In genomic region chr1:136172696-136173095, GRCm38 (mm10) we compare ENCODE assay signal across 26 mouse cellular contexts. TPM values are rescaled to one million over a fixed set of nuclear protein-coding genes. Genes with fewer than 3 reads are reported as not detected.
DNase-seq lines count a peak whose midpoint lies in the region; ATAC-seq and TF ChIP-seq lines count a peak whose summit lies in the region.
"Had no signal": no experiment of that assay in that cellular context is flagged by ENCODE, and none has a peak within 500 bp of the region (broad histone marks: within the 10 kb centered on the region; RNA-seq: fewer than 3 reads in every experiment).

No protein-coding gene starts in this region.

- H3K9me3 ChIP-seq in kidney, embryonic 14.5 days (ENCODE audit: control insufficient read depth, low read length), result no peaks in the 10 kb centered on the region
- no peaks in the 10 kb centered on the region for H3K9me3 ChIP-seq in intestine, postnatal 0 days (ENCODE audit: control insufficient read depth)
- H3K9me3 ChIP-seq in midbrain, postnatal 0 days (ENCODE audit: low read length), result no peaks in the 10 kb centered on the region
- H3K9me3 ChIP-seq in liver, embryonic 12.5 days (replicated peaks), result no peaks in the 10 kb centered on the region
- H3K9me3 ChIP-seq: forebrain, embryonic 12.5 days; heart, embryonic 15.5 days; hindbrain, embryonic 15.5 days; midbrain, embryonic 15.5 days had no signal

- peak; percentile 52 for DNase-seq in kidney, adult 18-20 months
- peak; percentile 52 for DNase-seq in kidney, postnatal 14 days
- no peak for DNase-seq in urinary bladder, postnatal 14 days (ENCODE audit: low spot score)
- no peak for DNase-seq in midbrain, postnatal 0 days (ENCODE audit: low spot score)
- DNase-seq: cerebellum, adult 9-11 months; heart, adult 2 months; layer of hippocampus, postnatal 36 days; liver; liver, postnatal 0 days; lung, postnatal 10 days; right cerebral cortex, postnatal 14 days; thymus, postnatal 14 days had no signal

- H3K4me3 ChIP-seq in kidney, embryonic 14.5 days (ENCODE audit: low read length), result no peak overlapping the region
- no peak overlapping the region for H3K4me3 ChIP-seq in intestine, postnatal 0 days (ENCODE audit: low read depth, low read length)
- H3K4me3 ChIP-seq in myocyte, result no peak overlapping the region
- H3K4me3 ChIP-seq in midbrain, postnatal 0 days (ENCODE audit: low read depth, low read length), result no peak overlapping the region
- no peak overlapping the region for H3K4me3 ChIP-seq in liver, embryonic 12.5 days
- H3K4me3 ChIP-seq: forebrain, embryonic 12.5 days; heart, adult 2 months; heart, embryonic 15.5 days; hindbrain, embryonic 15.5 days; midbrain, embryonic 15.5 days had no signal

- H3K36me3 ChIP-seq in kidney, embryonic 14.5 days (ENCODE audit: control insufficient read depth, insufficient read depth, low read length), result peaks cover 4% of the 10 kb centered on the region; the same call in 1 of the 2 replicates
- H3K36me3 ChIP-seq in intestine, postnatal 0 days (ENCODE audit: control insufficient read depth, insufficient read depth), result peaks cover 56% of the 10 kb centered on the region
- H3K36me3 ChIP-seq in myocyte (ENCODE audit: control insufficient read depth, insufficient read depth), result no peaks in the 10 kb centered on the region
- H3K36me3 ChIP-seq in midbrain, postnatal 0 days (ENCODE audit: insufficient read depth, low read length), result peaks cover 71% of the 10 kb centered on the region
- H3K36me3 ChIP-seq in liver, embryonic 12.5 days, result peaks cover 43% of the 10 kb centered on the region
- H3K36me3 ChIP-seq: heart, embryonic 15.5 days had no signal

- H3ac ChIP-seq in myocyte (ENCODE audit: control insufficient read depth, insufficient read length), result no peak overlapping the region

- H3K27me3 ChIP-seq in kidney, embryonic 14.5 days (ENCODE audit: control insufficient read depth, insufficient read depth, low read length), result no peaks in the 10 kb centered on the region
- no peaks in the 10 kb centered on the region for H3K27me3 ChIP-seq in intestine, postnatal 0 days (replicated peaks; ENCODE audit: control insufficient read depth, insufficient read depth, low read length)
- no peaks in the 10 kb centered on the region for H3K27me3 ChIP-seq in myocyte (ENCODE audit: control insufficient read depth, insufficient read depth, insufficient read length)
- no peaks in the 10 kb centered on the region for H3K27me3 ChIP-seq in midbrain, postnatal 0 days (ENCODE audit: insufficient read depth, low read length)
- H3K27me3 ChIP-seq in liver, embryonic 12.5 days (replicated peaks), result no peaks in the 10 kb centered on the region
- H3K27me3 ChIP-seq: CH12.LX; heart, embryonic 15.5 days; hindbrain, embryonic 15.5 days; midbrain, embryonic 15.5 days had no signal

- no peak overlapping the region for H3K27ac ChIP-seq in kidney, embryonic 14.5 days (ENCODE audit: low read depth, low read length)
- peak overlapping the region; percentile 66 for H3K27ac ChIP-seq in intestine, postnatal 0 days (ENCODE audit: low read depth, low read length)
- no peak overlapping the region for H3K27ac ChIP-seq in midbrain, postnatal 0 days (ENCODE audit: low read depth, low read length)
- no peak overlapping the region for H3K27ac ChIP-seq in liver, embryonic 12.5 days
- H3K27ac ChIP-seq: heart, adult 2 months; heart, embryonic 15.5 days; hindbrain, embryonic 15.5 days; midbrain, embryonic 15.5 days had no signal

- 61% methylated on average over 12 of the region's 12 CpGs for WGBS in kidney, embryonic 14.5 days
- WGBS in intestine, postnatal 0 days, result 49% methylated on average over 12 of the region's 12 CpGs
- WGBS in midbrain, postnatal 0 days, result 70% methylated on average over 12 of the region's 12 CpGs
- 83% methylated on average over 12 of the region's 12 CpGs for WGBS in liver, embryonic 12.5 days (ENCODE audit: insufficient replicate concordance)

- H3K4me1 ChIP-seq in kidney, embryonic 14.5 days (ENCODE audit: control insufficient read depth, insufficient read depth, low read length), result peaks cover 20% of the 10 kb centered on the region
- H3K4me1 ChIP-seq in intestine, postnatal 0 days (replicated peaks; ENCODE audit: control insufficient read depth, insufficient read depth, low read length), result peaks cover 19% of the 10 kb centered on the region; the same call in 1 of the 2 replicates
- H3K4me1 ChIP-seq in midbrain, postnatal 0 days (ENCODE audit: insufficient read depth, low read length), result no peaks in the 10 kb centered on the region; the same call in 1 of the 2 replicates
- H3K4me1 ChIP-seq in liver, embryonic 12.5 days, result peaks cover 60% of the 10 kb centered on the region

- no peak for TF ChIP-seq CTCF in intestine, postnatal 0 days (IDR thresholded peaks at IDR 0.05; ENCODE audit: low read depth)
- no peak for TF ChIP-seq CTCF in midbrain, postnatal 0 days (IDR thresholded peaks at IDR 0.05)

- no peak for TF ChIP-seq POLR2A in myocyte (IDR thresholded peaks at IDR 0.05; ENCODE audit: insufficient read length, low read depth)

- H3K4me2 ChIP-seq in kidney, embryonic 14.5 days (replicated peaks; ENCODE audit: low read depth, low read length), result no peak overlapping the region
- H3K4me2 ChIP-seq in intestine, postnatal 0 days (replicated peaks; ENCODE audit: low read depth), result no peak overlapping the region
- no peak overlapping the region for H3K4me2 ChIP-seq in myocyte (ENCODE audit: low read depth)
- no peak overlapping the region for H3K4me2 ChIP-seq in midbrain, postnatal 0 days (ENCODE audit: low read depth, low read length, poor library complexity, severe bottlenecking)
- H3K4me2 ChIP-seq in liver, embryonic 12.5 days, result no peak overlapping the region
- H3K4me2 ChIP-seq: forebrain, embryonic 12.5 days; heart, embryonic 15.5 days; hindbrain, embryonic 15.5 days; midbrain, embryonic 15.5 days had no signal

- no peak for ATAC-seq in kidney, embryonic 14.5 days (ENCODE audit: low FRiP score, low TSS enrichment)
- peak; percentile 61 for ATAC-seq in intestine, postnatal 0 days
- ATAC-seq in midbrain, postnatal 0 days (ENCODE audit: low FRiP score), result no peak
- no peak for ATAC-seq in liver, embryonic 12.5 days
- ATAC-seq: liver, postnatal 0 days; midbrain, embryonic 15.5 days had no signal

- no peaks in the 10 kb centered on the region for H3K79me2 ChIP-seq in myocyte (ENCODE audit: control insufficient read depth, insufficient read depth)

- no peak overlapping the region for H3K9ac ChIP-seq in kidney, embryonic 14.5 days (ENCODE audit: low read depth, low read length)
- H3K9ac ChIP-seq in intestine, postnatal 0 days (ENCODE audit: low read depth, low read length), result no peak overlapping the region
- no peak overlapping the region for H3K9ac ChIP-seq in midbrain, postnatal 0 days (replicated peaks; ENCODE audit: low read length, poor library complexity, severe bottlenecking)
- no peak overlapping the region for H3K9ac ChIP-seq in liver, embryonic 12.5 days
- H3K9ac ChIP-seq: forebrain, embryonic 12.5 days; heart, embryonic 15.5 days; hindbrain, embryonic 15.5 days; liver, postnatal 0 days; midbrain, embryonic 15.5 days had no signal

TF ChIP-seq in myocyte, 11 proteins besides CTCF, POLR2A, EP300 and RAD21:
- TF ChIP-seq POLR2AphosphoS2 (IDR thresholded peaks at IDR 0.05; ENCODE audit: insufficient read length, low read depth) (no peak), USF1 (IDR thresholded peaks at IDR 0.05; ENCODE audit: low read depth) (no peak), MYOG (IDR thresholded peaks at IDR 0.05; ENCODE audit: control insufficient read depth in 1 of 3, insufficient read depth in 1 of 3, insufficient read length in 2 of 3, low read depth in 2 of 3) (peak in 2 of 3 experiments; percentile 7 to 33), TCF3 (IDR thresholded peaks at IDR 0.05; ENCODE audit: insufficient read length, low read depth) (no peak), E2F4 (IDR thresholded peaks at IDR 0.05; ENCODE audit: insufficient read depth) (no peak), REST (IDR thresholded peaks at IDR 0.05; ENCODE audit: insufficient read depth, insufficient read length) (no peak), MAX (IDR thresholded peaks at IDR 0.05; ENCODE audit: low read depth) (no peak), TCF12 (IDR thresholded peaks at IDR 0.05; ENCODE audit: insufficient read depth, poor library complexity, severe bottlenecking) (no peak), MYOD1 (IDR thresholded peaks at IDR 0.05; ENCODE audit: control insufficient read depth in 1 of 3, insufficient read length in 2 of 3, low read depth in 2 of 3) (peak in 1 of 3 experiments; percentile 39), CEBPB (IDR thresholded peaks at IDR 0.05; ENCODE audit: insufficient read depth, poor library complexity, severe bottlenecking) (no peak), SRF (IDR thresholded peaks at IDR 0.05; ENCODE audit: control insufficient read depth, insufficient read length, low read depth) (no peak)
TF ChIP-seq in myocyte: peak in this region for 2.

RNA-seq across cellular contexts. Expression of gene Mroh3, which starts 39.9 kb away (rescaled TPM):
- 0.21 and 0.43 TPM in 2 replicates for polyA plus RNA-seq in kidney, embryonic 14.5 days (2014; fragmentation: Nextera tagmentation; extraction: Ambion mirVana)
- 0.04 and 0.25 TPM in 2 replicates for polyA plus RNA-seq in intestine, postnatal 0 days (2015; fragmentation: Nextera tagmentation; extraction: Ambion mirVana)
- 0.16 TPM for polyA plus RNA-seq in myocyte (2012; fragmentation: generic; extraction: Trizol)
- 0.27 TPM in 1 of 2 replicates, not detected in the other for total RNA-seq in midbrain, postnatal 0 days (2014; rRNA removed)
- not detected in 2 replicates for polyA plus RNA-seq in midbrain, postnatal 0 days (2015; fragmentation: Nextera tagmentation; extraction: Ambion mirVana)
- not detected in 2 replicates for polyA plus RNA-seq in liver, embryonic 12.5 days (2016; fragmentation: Nextera tagmentation; extraction: Ambion mirVana)
- total RNA-seq: adrenal gland, adult 18-20 months; CH12.LX; gastrocnemius, adult 8-10 months; heart, adult 2 months; megakaryocyte, adult 5-6 weeks; neutrophil, adult 5-6 weeks had no signal
- polyA plus RNA-seq: embryonic facial prominence, embryonic 11.5 days; heart, adult 2 months; heart, embryonic 15.5 days; hindbrain, embryonic 15.5 days; liver, postnatal 0 days; midbrain, embryonic 15.5 days had no signal

RNA-seq across cellular contexts. Expression of gene Kif21b, which starts 41.5 kb away (rescaled TPM):
- polyA plus RNA-seq in kidney, embryonic 14.5 days (2014; fragmentation: Nextera tagmentation; extraction: Ambion mirVana), result 3.2 and 3.3 TPM in 2 replicates
- polyA plus RNA-seq in intestine, postnatal 0 days (2015; fragmentation: Nextera tagmentation; extraction: Ambion mirVana), result 5.5 and 6.4 TPM in 2 replicates
- 16.8 TPM for polyA plus RNA-seq in myocyte (2012; fragmentation: generic; extraction: Trizol)
- total RNA-seq in midbrain, postnatal 0 days (2014; rRNA removed), result 156 and 160 TPM in 2 replicates
- polyA plus RNA-seq in midbrain, postnatal 0 days (2015; fragmentation: Nextera tagmentation; extraction: Ambion mirVana), result 28.1 and 32.1 TPM in 2 replicates
- 2.9 and 3.6 TPM in 2 replicates for polyA plus RNA-seq in liver, embryonic 12.5 days (2016; fragmentation: Nextera tagmentation; extraction: Ambion mirVana)

Comparison
In these comparisons a context has a peak if more than half of its experiments do, and no peak if none do; other contexts are left out.
1. DNase-seq: peak in kidney, adult 18-20 months (single experiment) and kidney, postnatal 14 days (single experiment); none in urinary bladder, postnatal 14 days (single experiment) and midbrain, postnatal 0 days (single experiment).